Mouse (Mus musculus): ENCODE data around the gene St3gal2. TPM values are rescaled to one million over a fixed set of nuclear protein-coding genes. Genes with fewer than 3 reads are reported as not detected.
A peak's percentile ranks its signal among the peaks of the same experiment; 100 is the strongest.

St3gal2 gene
- polyA plus RNA-seq, 1 experiment from 2014 or later: 10.7 TPM

DNA sequence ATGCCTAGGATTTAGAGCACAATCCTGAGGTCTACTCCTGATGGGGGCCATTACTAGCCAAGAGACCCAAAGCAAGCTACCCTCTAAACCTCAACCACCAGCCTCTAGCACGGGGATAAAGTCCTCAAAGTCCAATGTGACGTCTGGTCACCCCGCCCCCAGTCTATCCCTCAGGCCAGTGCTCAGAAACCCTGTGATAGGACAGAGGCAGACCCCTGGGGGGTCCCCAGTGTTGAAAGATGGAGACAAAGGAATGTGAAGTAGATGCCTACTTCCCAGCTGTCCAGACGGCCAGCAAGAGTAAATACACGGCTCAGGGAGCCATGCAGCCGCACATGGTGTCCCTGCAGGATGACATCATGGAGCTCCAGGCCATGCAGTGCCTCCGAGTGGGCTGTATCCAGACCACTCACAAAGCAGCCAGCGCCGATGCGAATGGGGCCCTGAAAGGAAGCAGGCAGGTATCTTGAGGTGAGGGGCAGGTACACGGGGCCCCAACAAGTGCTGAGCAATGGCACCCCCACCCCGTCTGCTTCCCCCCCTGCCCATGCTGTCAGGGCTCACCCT lies 29.7 kb upstream of the St3gal2 start:
- no peak overlapping the region for H3K4me3 ChIP-seq (ENCODE audit: low read length)
- H3K4me2 ChIP-seq (ENCODE audit: low read depth, low read length): no peak overlapping the region
- WGBS: 70% methylated on average over 12 of the region's 12 CpGs
- no peak overlapping the region for H3K9ac ChIP-seq (ENCODE audit: low read depth, low read length)
- peaks cover 4% of the 10 kb centered on the region for H3K36me3 ChIP-seq (ENCODE audit: control insufficient read depth, insufficient read depth, low read length)
- H3K27ac ChIP-seq (ENCODE audit: low read length): no peak overlapping the region
- no peaks in the 10 kb centered on the region for H3K4me1 ChIP-seq (ENCODE audit: control insufficient read depth, insufficient read depth, low read length)
- no peaks in the 10 kb centered on the region for H3K27me3 ChIP-seq (replicated peaks; ENCODE audit: control insufficient read depth, insufficient read depth, low read length)
- ATAC-seq: no peak
- H3K9me3 ChIP-seq (ENCODE audit: control insufficient read depth, low read length): no peaks in the 10 kb centered on the region

DNA sequence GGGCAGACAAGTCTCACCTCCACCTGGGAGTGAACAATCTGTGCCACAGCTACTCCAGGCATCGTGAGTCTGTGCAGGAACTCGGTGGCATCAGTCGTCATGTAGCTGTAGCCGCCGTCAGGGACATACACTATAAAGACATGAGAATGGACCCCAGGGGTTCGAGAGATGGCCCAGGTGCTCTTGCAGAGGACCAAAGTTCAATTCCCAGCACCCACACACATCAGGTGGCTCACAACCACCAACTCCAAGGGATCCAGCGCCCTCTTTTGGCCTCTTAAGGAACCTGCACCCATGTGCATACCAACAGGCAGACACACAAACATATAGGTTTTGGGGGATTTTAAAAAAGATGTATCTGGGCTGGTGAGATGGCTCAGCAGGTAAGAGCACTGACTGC lies 27.7 kb upstream of the St3gal2 start:
- 92% methylated on average over 7 of the region's 7 CpGs for WGBS
- Histone ChIP-seq H3K27ac (ENCODE audit: low read length) (no peak overlapping the region), H3K9me3 (ENCODE audit: control insufficient read depth, low read length) (no peaks in the 10 kb centered on the region), H3K4me1 (ENCODE audit: control insufficient read depth, insufficient read depth, low read length) (no peaks in the 10 kb centered on the region), H3K36me3 (ENCODE audit: control insufficient read depth, insufficient read depth, low read length) (peaks cover 4% of the 10 kb centered on the region), H3K4me3 (ENCODE audit: low read length) (no peak overlapping the region), H3K27me3 (replicated peaks; ENCODE audit: control insufficient read depth, insufficient read depth, low read length) (no peaks in the 10 kb centered on the region), H3K9ac (ENCODE audit: low read depth, low read length) (no peak overlapping the region), H3K4me2 (ENCODE audit: low read depth, low read length) (no peak overlapping the region)
- no peak for ATAC-seq

DNA sequence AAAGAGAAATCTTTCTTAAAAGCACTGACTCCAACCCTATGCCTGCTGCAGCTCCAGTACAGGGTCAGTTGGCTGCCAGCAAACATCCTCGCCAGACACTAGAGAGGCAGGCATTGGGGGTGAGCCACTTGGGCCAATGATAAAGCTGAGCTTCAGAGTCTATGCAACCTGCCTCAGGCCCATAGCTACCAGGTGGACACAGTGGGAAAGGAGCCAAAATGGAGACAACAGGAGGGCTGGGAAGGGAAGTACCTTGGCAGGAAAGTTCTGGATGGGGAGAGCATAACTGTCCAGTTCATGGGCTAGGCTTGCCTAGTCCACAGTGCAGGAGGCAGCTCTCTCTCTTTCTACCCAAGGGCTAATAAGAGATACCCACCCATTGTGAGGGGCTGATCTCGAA lies 26.8 kb upstream of the St3gal2 start:
- ATAC-seq: no peak
- H3K9me3 ChIP-seq (ENCODE audit: control insufficient read depth, low read length): no peaks in the 10 kb centered on the region
- no peak overlapping the region for H3K9ac ChIP-seq (ENCODE audit: low read depth, low read length)
- no peaks in the 10 kb centered on the region for H3K4me1 ChIP-seq (ENCODE audit: control insufficient read depth, insufficient read depth, low read length)
- no peak overlapping the region for H3K27ac ChIP-seq (ENCODE audit: low read length)
- no peak overlapping the region for H3K4me3 ChIP-seq (ENCODE audit: low read length)
- no peaks in the 10 kb centered on the region for H3K27me3 ChIP-seq (replicated peaks; ENCODE audit: control insufficient read depth, insufficient read depth, low read length)
- H3K4me2 ChIP-seq (ENCODE audit: low read depth, low read length): no peak overlapping the region
- peaks cover 8% of the 10 kb centered on the region for H3K36me3 ChIP-seq (ENCODE audit: control insufficient read depth, insufficient read depth, low read length)
- 94% methylated on average over 2 of the region's 2 CpGs for WGBS

DNA sequence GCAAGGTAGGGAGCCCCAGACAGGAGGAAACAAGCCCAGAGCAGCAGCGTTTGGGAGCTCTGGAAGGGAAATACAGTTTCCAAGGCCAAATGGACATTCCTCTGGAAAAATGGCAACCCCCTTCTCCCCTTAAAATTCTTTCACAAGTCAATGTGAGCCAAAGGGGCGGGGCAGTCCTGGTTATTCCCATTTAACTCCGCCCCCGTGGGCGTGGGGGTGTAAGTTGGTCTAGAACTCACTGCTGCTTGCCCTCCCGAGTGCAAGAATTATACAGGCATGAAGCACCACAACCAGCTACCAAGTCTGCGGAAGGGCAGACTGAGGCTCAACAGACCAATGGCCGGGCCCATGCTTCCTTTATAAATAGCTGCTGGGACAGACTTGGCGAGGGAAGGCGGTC lies 24.9 kb upstream of the St3gal2 start:
- no peak for ATAC-seq
- Histone ChIP-seq H3K27me3 (replicated peaks; ENCODE audit: control insufficient read depth, insufficient read depth, low read length) (no peaks in the 10 kb centered on the region), H3K9ac (ENCODE audit: low read depth, low read length) (no peak overlapping the region), H3K27ac (ENCODE audit: low read length) (no peak overlapping the region), H3K9me3 (ENCODE audit: control insufficient read depth, low read length) (no peaks in the 10 kb centered on the region), H3K4me1 (ENCODE audit: control insufficient read depth, insufficient read depth, low read length) (no peaks in the 10 kb centered on the region), H3K36me3 (ENCODE audit: control insufficient read depth, insufficient read depth, low read length) (peaks cover 8% of the 10 kb centered on the region), H3K4me3 (ENCODE audit: low read length) (no peak overlapping the region), H3K4me2 (ENCODE audit: low read depth, low read length) (no peak overlapping the region)
- 84% methylated on average over 10 of the region's 10 CpGs for WGBS

DNA sequence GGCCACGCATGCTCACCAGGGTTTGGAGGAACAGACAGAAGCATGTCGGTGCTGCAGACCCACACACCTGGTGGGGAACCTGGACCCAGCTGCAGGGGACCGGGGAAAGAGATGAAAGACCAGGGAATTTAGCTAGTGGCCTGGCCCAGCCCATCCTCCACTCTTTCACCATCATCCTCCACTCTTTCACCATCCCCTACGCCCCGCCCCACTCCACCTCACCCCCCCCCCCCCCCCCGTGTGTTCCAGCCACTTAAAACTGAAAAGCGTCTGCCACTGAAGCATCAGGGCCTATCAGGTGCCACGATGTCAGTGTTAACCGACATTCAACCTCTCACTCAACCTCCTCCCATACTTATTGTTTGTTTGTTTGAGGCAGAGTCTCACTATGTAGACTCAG lies 24.5 kb upstream of the St3gal2 start:
- Histone ChIP-seq H3K4me1 (ENCODE audit: control insufficient read depth, insufficient read depth, low read length) (no peaks in the 10 kb centered on the region), H3K9ac (ENCODE audit: low read depth, low read length) (no peak overlapping the region), H3K4me3 (ENCODE audit: low read length) (no peak overlapping the region), H3K27ac (ENCODE audit: low read length) (no peak overlapping the region), H3K9me3 (ENCODE audit: control insufficient read depth, low read length) (no peaks in the 10 kb centered on the region), H3K4me2 (ENCODE audit: low read depth, low read length) (no peak overlapping the region), H3K36me3 (ENCODE audit: control insufficient read depth, insufficient read depth, low read length) (peaks cover 8% of the 10 kb centered on the region), H3K27me3 (replicated peaks; ENCODE audit: control insufficient read depth, insufficient read depth, low read length) (no peaks in the 10 kb centered on the region)
- no peak for ATAC-seq
- WGBS: 83% methylated on average over 8 of the region's 9 CpGs

DNA sequence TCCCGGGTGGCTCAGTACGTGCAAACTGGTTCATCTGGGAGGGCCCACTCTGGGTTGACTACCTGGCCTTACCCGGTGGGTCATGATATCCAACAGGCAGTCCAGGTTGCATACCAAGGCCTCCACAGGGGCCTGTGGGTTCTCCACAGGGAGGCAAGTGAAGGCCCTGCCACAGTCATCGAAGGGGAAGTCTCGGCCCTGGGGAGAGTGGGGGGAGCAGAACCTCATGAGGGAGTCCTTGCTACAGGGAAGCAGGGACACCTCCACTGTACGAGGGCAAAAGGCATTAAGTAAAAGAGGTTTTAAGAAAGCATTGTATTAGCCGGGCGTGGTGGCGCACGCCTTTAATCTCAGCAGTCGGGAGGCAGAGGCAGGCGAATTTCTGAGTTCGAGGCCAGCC lies 23.9 kb upstream of the St3gal2 start:
- Histone ChIP-seq H3K36me3 (ENCODE audit: control insufficient read depth, insufficient read depth, low read length) (peaks cover 8% of the 10 kb centered on the region), H3K4me3 (ENCODE audit: low read length) (no peak overlapping the region), H3K27ac (ENCODE audit: low read length) (no peak overlapping the region), H3K4me1 (ENCODE audit: control insufficient read depth, insufficient read depth, low read length) (peaks cover 3% of the 10 kb centered on the region; the same call in 1 of the 2 replicates), H3K9me3 (ENCODE audit: control insufficient read depth, low read length) (no peaks in the 10 kb centered on the region), H3K27me3 (replicated peaks; ENCODE audit: control insufficient read depth, insufficient read depth, low read length) (no peaks in the 10 kb centered on the region), H3K9ac (ENCODE audit: low read depth, low read length) (no peak overlapping the region), H3K4me2 (ENCODE audit: low read depth, low read length) (no peak overlapping the region)
- WGBS: 93% methylated on average over 13 of the region's 13 CpGs
- ATAC-seq: no peak

DNA sequence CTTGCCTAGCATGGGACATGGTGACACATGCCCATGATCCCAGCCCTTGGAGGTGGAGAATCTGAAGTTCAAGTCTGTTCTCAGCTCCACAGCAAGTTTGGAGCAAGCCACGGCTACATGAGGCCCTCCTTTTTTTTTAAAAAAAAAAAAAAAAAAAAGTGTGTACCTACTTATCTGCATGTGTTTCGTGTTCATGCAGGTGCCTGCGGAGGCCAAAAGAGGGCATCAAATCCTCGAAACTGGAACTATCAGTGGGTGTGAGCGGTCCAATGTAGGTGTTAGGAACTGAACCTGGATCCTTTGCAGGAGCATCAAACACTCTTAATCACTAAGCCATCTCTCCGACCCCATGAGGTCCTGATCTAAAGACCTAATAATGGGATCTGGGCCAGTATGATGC lies 22.2 kb upstream of the St3gal2 start:
- no peak overlapping the region for H3K9ac ChIP-seq (ENCODE audit: low read depth, low read length)
- H3K36me3 ChIP-seq (ENCODE audit: control insufficient read depth, insufficient read depth, low read length): peaks cover 8% of the 10 kb centered on the region
- H3K9me3 ChIP-seq (ENCODE audit: control insufficient read depth, low read length): no peaks in the 10 kb centered on the region
- H3K4me1 ChIP-seq (ENCODE audit: control insufficient read depth, insufficient read depth, low read length): peaks cover 7% of the 10 kb centered on the region; the same call in 1 of the 2 replicates
- no peak for ATAC-seq
- H3K27me3 ChIP-seq (replicated peaks; ENCODE audit: control insufficient read depth, insufficient read depth, low read length): no peaks in the 10 kb centered on the region
- no peak overlapping the region for H3K27ac ChIP-seq (ENCODE audit: low read length)
- WGBS: 90% methylated on average over 6 of the region's 6 CpGs
- H3K4me3 ChIP-seq (ENCODE audit: low read length): no peak overlapping the region
- no peak overlapping the region for H3K4me2 ChIP-seq (ENCODE audit: low read depth, low read length)

DNA sequence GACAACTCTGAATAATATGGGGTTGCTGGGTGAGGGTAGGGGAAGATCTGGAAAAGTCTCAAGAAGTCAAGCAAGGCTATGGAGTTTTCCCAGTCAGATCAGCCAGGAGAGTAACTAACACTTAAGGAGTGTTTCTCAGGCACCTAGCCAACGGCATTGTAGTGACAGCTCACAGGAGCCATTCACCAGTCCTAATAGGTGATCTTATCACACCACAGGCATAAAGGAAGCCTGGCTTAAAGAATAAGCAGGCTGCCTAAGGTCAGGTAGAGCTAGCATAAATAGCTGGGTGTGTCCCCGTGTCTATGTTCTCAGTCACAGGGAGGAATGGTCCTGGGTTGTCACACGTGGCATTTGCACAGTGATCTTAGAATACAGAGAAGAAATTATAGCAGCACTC lies 18.7 kb upstream of the St3gal2 start:
- Histone ChIP-seq H3K27me3 (replicated peaks; ENCODE audit: control insufficient read depth, insufficient read depth, low read length) (no peaks in the 10 kb centered on the region), H3K9me3 (ENCODE audit: control insufficient read depth, low read length) (no peaks in the 10 kb centered on the region), H3K36me3 (ENCODE audit: control insufficient read depth, insufficient read depth, low read length) (peaks cover 4% of the 10 kb centered on the region; the same call in 1 of the 2 replicates), H3K4me2 (ENCODE audit: low read depth, low read length) (peak overlapping the region; percentile 67; the same call in 1 of the 2 replicates), H3K27ac (ENCODE audit: low read length) (peak overlapping the region; percentile 76), H3K9ac (ENCODE audit: low read depth, low read length) (peak overlapping the region; percentile 7; the same call in 1 of the 2 replicates), H3K4me3 (ENCODE audit: low read length) (no peak overlapping the region), H3K4me1 (ENCODE audit: control insufficient read depth, insufficient read depth, low read length) (peaks cover 7% of the 10 kb centered on the region; the same call in 1 of the 2 replicates)
- 59% methylated on average over 3 of the region's 3 CpGs for WGBS
- ATAC-seq: peak; percentile 88

DNA sequence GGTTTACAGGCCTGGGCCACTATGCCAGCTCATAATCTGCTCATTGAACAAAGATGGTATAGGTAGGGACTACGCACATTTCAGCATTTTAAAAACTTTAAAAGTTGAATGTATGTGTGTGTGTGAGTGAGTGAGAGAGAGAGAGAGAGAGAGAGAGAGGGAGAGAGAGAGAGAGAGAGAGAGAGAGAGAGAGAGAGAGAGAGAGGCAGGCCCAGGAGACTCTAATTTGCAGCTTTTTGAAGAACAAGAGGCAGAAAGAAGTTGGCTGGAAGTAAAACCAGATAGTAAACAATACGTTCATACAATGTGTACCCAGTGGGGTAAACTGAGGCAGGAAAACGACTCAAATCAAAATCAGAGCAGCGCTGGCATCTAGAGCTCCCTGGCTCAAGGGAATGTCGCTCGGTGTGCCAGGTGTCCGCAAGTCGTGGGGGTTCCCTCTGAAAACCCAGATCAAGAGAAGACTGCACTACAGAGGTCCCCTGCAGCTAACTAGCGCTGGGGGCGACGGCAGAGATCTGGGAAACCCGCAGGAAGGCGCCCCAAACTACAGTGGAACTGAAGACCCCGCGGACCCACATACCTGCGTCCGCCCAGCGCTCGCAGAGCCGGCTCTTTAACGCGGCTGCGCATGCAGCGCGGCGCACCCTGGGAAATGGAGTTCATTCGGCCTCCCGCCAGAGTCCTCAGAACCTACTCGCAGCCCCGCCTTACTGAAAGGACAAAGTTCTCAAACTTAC lies 17.7 kb upstream of the St3gal2 start, which contains the start of gene Fuk:
Fuk (minus strand) TSS at position 650 of the 740 bp plus-strand sequence.
- 3% methylated on average over 30 of the region's 30 CpGs for WGBS
- ATAC-seq: peak; percentile 94
- Histone ChIP-seq H3K4me2 (ENCODE audit: low read depth, low read length) (peak within 1 kb of the TSS; percentile 67), H3K4me3 (ENCODE audit: low read length) (peak within 1 kb of the TSS; percentile 82), H3K9ac (ENCODE audit: low read depth, low read length) (peak within 1 kb of the TSS; percentile 79), H3K4me1 (ENCODE audit: control insufficient read depth, insufficient read depth, low read length) (peaks cover 7% of the 10 kb centered on the region; the same call in 1 of the 2 replicates), H3K27ac (ENCODE audit: low read length) (no peak within 1 kb of the TSS), H3K36me3 (ENCODE audit: control insufficient read depth, insufficient read depth, low read length) (peaks cover 4% of the 10 kb centered on the region; the same call in 1 of the 2 replicates), H3K27me3 (replicated peaks; ENCODE audit: control insufficient read depth, insufficient read depth, low read length) (no peaks in the 10 kb centered on the region), H3K9me3 (ENCODE audit: control insufficient read depth, low read length) (no peaks in the 10 kb centered on the region)
